Mouse (Mus musculus): ENCODE results near the gene Hsdl1.

Gene Hsdl1

DNA sequence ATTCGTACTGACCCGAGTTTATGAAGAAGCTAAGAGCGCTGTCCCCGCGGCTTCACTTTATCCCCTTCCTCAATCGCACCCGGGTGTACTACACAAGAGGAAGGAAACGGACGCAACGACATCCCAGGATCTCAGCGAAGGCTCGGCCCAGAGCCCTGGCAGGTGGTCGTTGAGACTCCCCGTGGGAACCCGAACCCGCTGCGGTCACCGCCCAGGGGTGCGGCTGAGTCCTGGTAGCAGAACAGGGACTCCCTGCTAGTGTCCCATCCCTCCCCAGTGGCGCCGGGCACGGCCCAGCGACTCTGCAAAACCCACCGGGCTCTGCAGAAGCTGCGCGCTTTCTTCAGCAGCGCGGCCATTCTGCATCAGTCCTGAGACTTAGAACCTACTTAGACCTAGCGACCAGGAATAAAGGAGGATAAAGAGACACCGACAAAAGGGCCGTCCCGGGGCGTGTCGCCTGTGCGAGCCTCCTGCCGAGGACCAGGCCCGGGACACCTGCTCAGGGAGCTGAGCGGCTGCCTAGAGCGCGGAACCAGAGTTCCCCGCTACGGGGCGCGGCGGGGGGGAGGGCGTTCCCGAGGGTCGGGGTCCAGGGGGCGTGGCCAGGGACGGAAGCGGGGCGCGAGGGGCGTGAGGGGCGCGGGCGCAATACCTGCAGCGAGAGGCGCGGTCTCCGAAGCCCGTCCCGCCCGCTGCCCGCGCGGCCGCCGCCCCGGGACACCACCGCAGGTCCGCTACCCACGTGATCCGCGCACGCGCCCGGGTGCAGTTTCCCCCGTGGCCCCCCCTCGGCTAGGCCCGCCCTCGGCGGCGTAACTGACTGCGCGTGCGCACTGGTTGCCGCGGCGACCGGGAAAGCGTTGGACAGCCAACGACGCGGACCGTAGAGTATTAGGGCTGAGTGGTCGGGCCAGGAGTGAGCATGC lies at the start of gene Hsdl1, which contains the start of gene Dnaaf1:
Hsdl1 (minus strand) TSS at position 747 of the 929 bp plus-strand sequence.
Dnaaf1 (plus strand) TSS at position 799 of the 929 bp plus-strand sequence.
- DNase-seq (ENCODE audit: extremely low read depth, low read depth), result no peak

- no peak for DNase-seq (ENCODE audit: extremely low read depth, low read depth)
Measured at GRCm38 (mm10) chr8:119623744-119624143, 48.8 kb upstream of the Hsdl1 start.

DNA sequence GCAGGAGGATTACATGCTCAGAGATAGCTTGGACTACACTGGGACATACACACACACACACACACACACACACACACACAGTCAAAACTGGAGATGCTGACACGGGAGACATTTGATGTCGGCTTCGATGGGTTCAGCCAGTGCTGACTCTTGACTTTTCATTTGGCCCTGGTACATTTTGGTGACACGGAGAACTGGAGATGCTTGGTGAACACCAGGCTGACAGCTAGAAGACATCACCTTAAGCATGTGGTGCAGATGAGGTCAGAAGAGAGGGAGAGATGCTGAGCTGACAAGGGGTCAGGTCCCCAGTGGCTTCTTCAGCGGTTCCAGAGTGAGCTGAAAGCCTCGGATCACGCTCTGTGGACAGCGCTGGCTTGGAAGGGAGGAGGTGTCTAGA lies 48.1 kb upstream of the Hsdl1 start:
- DNase-seq (ENCODE audit: extremely low read depth, low read depth), result no peak

GRCm38 (mm10) chr8:119622555-119622954 lies 47.6 kb upstream of the Hsdl1 start:
- no peak for DNase-seq (ENCODE audit: extremely low read depth, low read depth)

DNA sequence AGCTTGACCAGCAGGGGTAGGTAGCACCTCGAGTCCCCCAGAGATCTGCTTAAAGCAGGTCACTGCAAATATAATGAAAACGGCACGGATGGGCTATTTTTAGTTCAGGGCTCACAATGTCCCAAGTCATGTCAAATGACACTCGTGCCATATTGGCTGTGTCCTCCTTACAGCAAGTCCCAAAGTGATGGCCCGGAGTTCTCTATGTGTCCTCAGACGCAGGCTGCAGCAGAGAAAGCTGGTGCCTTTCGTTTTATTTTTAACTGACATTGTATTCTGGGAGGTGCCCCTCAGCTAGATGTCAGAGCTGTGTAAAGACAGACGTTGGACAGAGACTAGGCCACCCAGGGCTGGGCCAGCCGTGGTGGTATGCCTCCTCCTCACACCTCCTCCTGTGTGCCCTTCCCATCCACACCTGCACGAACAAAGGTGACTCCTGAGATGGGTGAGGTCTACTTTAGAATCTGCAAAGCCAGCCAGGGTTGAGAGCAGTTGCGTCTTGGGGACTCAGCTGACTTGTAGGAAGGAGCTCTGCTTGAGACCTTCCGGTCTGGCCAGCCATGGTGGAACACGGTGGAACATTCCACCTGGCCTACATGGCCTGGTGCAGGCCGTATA lies 46.0 kb upstream of the Hsdl1 start:
- no peak for DNase-seq (ENCODE audit: extremely low read depth, low read depth)

- DNase-seq (ENCODE audit: extremely low read depth, low read depth), result no peak
Measured at GRCm38 (mm10) chr8:119620116-119620840, 45.3 kb upstream of the Hsdl1 start.

DNA sequence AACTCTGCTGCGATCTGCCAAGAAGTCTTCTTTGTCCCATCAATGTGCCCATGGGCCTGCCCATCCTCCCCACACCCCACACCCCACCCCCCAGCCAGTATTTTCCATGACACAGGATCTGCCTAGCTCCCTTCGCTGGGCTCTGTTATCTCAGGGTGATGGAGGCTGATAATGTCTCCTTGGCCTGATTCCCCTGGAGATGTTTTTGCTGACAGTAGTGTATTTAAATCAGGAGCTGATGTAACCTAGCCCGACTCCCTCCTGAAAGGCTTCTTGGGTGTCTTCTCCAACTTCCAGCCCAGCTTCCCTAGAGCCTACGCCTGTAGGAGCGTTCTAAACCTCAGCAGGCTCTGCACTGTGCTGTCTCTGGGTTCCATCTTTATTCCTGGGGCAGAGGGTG lies 43.9 kb upstream of the Hsdl1 start:
- DNase-seq (ENCODE audit: extremely low read depth, low read depth), result no peak

GRCm38 (mm10) chr8:119617586-119617985 lies 42.6 kb upstream of the Hsdl1 start:
- DNase-seq (ENCODE audit: extremely low read depth, low read depth), result no peak

GRCm38 (mm10) chr8:119616811-119617210 lies 41.8 kb upstream of the Hsdl1 start:
- no peak for DNase-seq (ENCODE audit: extremely low read depth, low read depth)

GRCm38 (mm10) chr8:119616358-119616757 lies 41.4 kb upstream of the Hsdl1 start:
- no peak for DNase-seq (ENCODE audit: extremely low read depth, low read depth)

DNA sequence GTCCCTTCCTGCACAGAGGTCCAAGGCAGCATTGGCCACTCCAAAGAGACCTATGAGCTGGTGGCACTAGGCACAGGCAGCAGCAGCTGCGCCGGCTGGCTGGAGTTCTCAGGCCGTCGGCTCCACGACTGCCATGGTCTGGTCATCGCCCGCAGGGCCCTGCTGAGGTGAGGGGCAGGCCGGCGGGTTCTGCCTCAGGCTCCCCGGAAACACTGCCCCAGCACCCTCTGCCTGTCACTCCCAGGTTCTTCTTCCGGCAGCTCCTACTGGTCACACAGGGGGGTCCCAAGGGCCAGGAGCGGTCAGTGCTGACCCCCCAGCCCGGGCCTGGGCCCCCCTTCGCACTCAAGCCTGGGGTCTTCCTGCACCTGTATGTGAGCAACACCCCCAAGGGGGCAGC lies 40.1 kb upstream of the Hsdl1 start:
- no peak for DNase-seq (ENCODE audit: extremely low read depth, low read depth)

DNA sequence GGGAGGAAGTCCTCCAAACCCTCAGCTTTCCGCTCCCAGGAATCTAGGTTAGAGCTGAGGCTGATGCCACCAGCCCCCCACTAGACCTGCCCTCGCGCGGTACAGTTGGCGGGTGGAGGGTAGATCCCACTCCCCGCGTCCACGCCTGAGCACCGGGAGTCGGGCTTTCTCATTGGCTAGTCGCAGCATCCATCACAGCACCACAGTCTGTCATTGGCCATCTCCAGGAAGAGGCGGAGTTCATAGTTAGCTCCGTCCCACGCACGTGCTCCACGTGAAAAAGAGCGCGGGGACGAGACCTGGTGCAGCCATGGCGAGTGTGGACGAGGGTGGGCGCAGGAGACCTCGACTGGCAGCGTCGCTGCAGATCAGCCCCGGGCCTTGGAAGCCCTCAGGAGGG lies 37.5 kb upstream of the Hsdl1 start, which contains the start of gene Adad2:
Adad2 (plus strand) TSS at position 277 of the 400 bp plus-strand sequence.
- no peak for DNase-seq (ENCODE audit: extremely low read depth, low read depth)

DNA sequence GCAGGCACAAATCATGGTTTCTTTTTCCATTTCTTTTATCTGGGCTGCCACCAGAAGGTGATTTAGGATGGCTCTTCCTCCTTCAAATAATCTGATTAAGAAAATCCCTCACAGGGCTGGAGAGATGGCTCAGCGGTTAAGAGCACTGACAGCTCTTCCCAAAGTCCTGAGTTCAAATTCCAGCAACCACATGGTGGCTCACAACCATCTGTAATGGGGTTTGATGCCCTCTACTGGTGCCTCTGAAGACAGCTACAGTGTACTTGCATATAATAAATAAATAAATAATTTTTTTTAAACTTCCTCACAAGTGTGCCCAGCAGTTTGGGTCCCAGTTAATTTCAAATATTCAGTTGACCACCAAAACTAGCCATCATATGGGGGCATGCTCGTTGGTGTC lies 31.2 kb upstream of the Hsdl1 start:
- DNase-seq (ENCODE audit: extremely low read depth, low read depth), result peak; percentile 24

DNA sequence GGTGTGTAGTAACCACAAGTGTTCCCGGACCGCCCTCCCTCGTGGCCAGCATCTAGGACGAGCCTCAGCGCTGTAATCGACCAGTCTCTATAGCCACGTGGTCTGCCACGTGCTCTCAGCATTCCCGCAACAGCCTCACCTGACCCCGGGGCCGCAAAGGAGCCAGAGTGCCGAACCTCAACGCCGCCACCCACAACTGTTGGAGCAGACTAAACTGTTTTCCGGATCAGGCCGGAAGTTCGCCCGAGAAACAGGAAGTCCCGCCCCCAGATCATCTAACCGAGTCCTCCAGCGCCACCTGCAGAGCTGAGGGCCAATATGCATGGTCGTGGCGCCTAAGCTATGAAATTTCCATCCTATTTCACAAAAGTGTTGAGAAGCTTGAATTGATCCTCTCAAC lies 30.0 kb upstream of the Hsdl1 start, which contains the start of gene Taf1c:
Taf1c (minus strand) TSS at position 227 of the 400 bp plus-strand sequence.
- DNase-seq (ENCODE audit: extremely low read depth, low read depth), result peak; percentile 85

GRCm38 (mm10) chr8:119604398-119604803 lies 29.4 kb upstream of the Hsdl1 start:
- peak; percentile 38 for DNase-seq (ENCODE audit: extremely low read depth, low read depth)

DNA sequence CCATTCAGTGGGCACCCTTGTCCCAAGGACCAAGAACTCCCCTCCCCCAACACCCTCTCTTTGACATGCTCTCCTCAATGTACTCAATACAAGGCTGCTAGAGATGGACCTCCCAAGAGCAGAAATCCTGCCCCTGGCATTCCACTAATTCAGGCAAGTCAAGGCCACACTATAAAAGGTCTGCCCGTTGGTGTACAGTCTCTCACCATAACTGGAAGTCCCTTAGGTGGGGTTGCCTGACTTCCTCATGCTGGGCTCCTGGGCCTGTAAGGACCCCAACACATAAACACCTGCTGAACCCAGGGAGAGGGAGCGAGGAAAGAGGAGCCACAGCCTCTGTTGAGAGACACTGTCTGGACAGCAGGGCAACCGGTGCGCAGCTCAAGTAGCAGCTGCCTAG lies 28.8 kb upstream of the Hsdl1 start:
- no peak for DNase-seq (ENCODE audit: extremely low read depth, low read depth)

- DNase-seq (ENCODE audit: extremely low read depth, low read depth), result no peak
Measured at GRCm38 (mm10) chr8:119591456-119591855, 16.5 kb upstream of the Hsdl1 start.

GRCm38 (mm10) chr8:119590348-119590747 lies 15.4 kb upstream of the Hsdl1 start:
- no peak for DNase-seq (ENCODE audit: extremely low read depth, low read depth)

DNA sequence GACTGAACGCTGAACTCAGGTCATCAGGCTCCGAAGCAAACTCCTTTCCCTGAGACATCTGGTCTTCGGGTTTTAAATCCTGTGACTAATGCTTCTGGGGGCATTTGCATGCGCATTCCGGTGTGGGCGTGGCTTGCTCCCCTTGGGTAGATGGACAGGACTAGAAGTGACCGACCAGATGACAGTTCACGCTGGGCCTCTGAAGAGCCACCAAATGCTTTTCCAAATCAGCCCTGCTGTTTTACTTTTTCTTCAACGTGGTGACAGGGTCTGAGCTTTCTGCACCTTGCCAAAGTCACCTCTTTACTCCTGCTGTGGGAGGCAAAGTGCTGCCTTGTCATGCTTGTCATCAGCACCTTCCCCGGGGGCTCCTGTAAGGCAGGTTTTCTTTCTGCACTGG lies 13.9 kb upstream of the Hsdl1 start:
- DNase-seq (ENCODE audit: extremely low read depth, low read depth), result no peak

GRCm38 (mm10) chr8:119588321-119588720 lies 13.3 kb upstream of the Hsdl1 start:
- DNase-seq (ENCODE audit: extremely low read depth, low read depth), result no peak

DNA sequence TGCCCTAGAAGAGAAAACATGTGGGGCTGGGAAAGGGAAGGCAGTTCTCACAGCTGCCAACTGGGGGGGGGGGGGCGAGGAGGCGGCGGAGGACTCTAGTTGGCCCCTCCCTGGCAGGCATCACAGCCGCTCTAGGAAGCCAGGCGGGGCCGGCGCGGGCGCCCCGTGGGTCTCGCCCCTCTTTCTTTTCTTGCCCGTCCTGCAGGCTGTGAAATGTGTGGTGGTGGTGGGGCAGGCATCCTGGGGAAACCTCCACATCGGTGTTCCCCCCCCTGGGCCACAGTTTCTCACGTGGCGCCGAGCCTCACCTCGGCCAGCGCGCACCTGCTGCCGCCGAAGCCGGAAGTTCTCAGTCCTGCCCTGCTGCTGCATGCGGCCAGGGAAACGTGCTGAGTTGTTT lies 10.9 kb upstream of the Hsdl1 start:
- no peak for DNase-seq (ENCODE audit: extremely low read depth, low read depth)

Measured in MEL-GATA-1-ER (cell line).